ENCODE assay signal across 8 mouse cellular contexts in the genomic region with DNA sequence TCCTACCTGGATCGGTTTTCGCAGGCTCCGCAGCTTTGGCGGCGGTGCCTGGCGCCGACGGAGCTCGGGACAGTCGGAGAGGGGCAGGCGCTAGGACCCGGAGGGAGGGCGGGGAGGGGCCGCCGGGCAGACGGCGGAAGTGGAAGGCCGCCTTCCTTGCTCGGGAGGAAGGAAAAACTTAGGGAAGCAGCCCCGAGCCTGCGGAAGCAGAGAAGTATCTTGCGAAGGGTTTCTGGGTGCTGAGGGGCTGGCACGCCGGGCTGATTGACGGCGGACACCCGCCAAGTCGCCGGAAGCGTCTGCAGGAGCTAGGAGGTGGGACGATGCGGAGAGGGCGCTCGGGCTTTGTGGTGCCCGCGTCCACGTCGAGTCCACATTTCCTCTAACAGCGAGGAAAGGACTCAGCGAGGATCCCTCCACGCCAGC. TPM values are rescaled to one million over a fixed set of nuclear protein-coding genes. Genes with fewer than 3 reads are reported as not detected.
DNase-seq lines count a peak whose midpoint lies in the region; ATAC-seq and TF ChIP-seq lines count a peak whose summit lies in the region.

Gene Zfp646, plus strand, starts transcription at position 181 of the 426 bp plus-strand sequence.

- H3K4me1 ChIP-seq in cerebellum, adult 2 months (ENCODE audit: control insufficient read depth, insufficient read depth, low read length) = no peaks in the 10 kb centered on the region
- peaks cover 20% of the 10 kb centered on the region for H3K4me1 ChIP-seq in embryonic facial prominence, embryonic 13.5 days
- H3K4me1 ChIP-seq in limb, embryonic 12.5 days (replicated peaks) = peaks cover 27% of the 10 kb centered on the region
- H3K4me1 ChIP-seq in midbrain, embryonic 14.5 days (ENCODE audit: control insufficient read depth, insufficient read depth, low read length) = peaks cover 23% of the 10 kb centered on the region

- WGBS in cerebellum, adult 2 months = under 1% methylated on average over 41 of the region's 41 CpGs
- 0% methylated on average over 40 of the region's 41 CpGs for WGBS in embryonic facial prominence, embryonic 13.5 days
- 0% methylated on average over 41 of the region's 41 CpGs for WGBS in limb, embryonic 12.5 days
- under 1% methylated on average over 41 of the region's 41 CpGs for WGBS in midbrain, embryonic 14.5 days

- TF ChIP-seq CTCF in cerebellum, adult 2 months (IDR thresholded peaks at IDR 0.05; ENCODE audit: borderline replicate concordance, insufficient read depth, low read depth, low read length) = no peak

- H3K27ac ChIP-seq in cerebellum, adult 2 months (ENCODE audit: insufficient read depth, low read length) = peak within 1 kb of the TSS; percentile 95
- peak within 1 kb of the TSS; percentile 99 for H3K27ac ChIP-seq in embryonic facial prominence, embryonic 13.5 days
- peak within 1 kb of the TSS; percentile 99 for H3K27ac ChIP-seq in limb, embryonic 12.5 days
- H3K27ac ChIP-seq in midbrain, embryonic 14.5 days (replicated peaks; ENCODE audit: low read depth, low read length) = peak within 1 kb of the TSS; percentile 99

- DNase-seq in cerebellum, adult 2 months = no peak
- DNase-seq in cerebellum, adult 8-10 months = no peak
- DNase-seq in heart, adult 8-10 months (ENCODE audit: low spot score) = peak; percentile 66
- peak; percentile 63 to 68 for DNase-seq in kidney, adult 8-10 months
- peak; percentile 94 for DNase-seq in midbrain, embryonic 14.5 days
- peak; percentile 58 for DNase-seq in spleen, postnatal 14 days (ENCODE audit: low spot score in 2 of 2)

- no peaks in the 10 kb centered on the region for H3K27me3 ChIP-seq in cerebellum, adult 2 months (ENCODE audit: control insufficient read depth, insufficient read depth, low read length)
- no peaks in the 10 kb centered on the region for H3K27me3 ChIP-seq in embryonic facial prominence, embryonic 13.5 days
- H3K27me3 ChIP-seq in limb, embryonic 12.5 days = no peaks in the 10 kb centered on the region
- no peaks in the 10 kb centered on the region for H3K27me3 ChIP-seq in midbrain, embryonic 14.5 days (ENCODE audit: control insufficient read depth, insufficient read depth, low read length)

- H3K4me3 ChIP-seq in cerebellum, adult 2 months (replicated peaks; ENCODE audit: insufficient read depth, low read depth, low read length) = peak within 1 kb of the TSS; percentile 96
- H3K4me3 ChIP-seq in embryonic facial prominence, embryonic 13.5 days = peak within 1 kb of the TSS; percentile 91
- peak within 1 kb of the TSS; percentile 90 for H3K4me3 ChIP-seq in limb, embryonic 12.5 days (replicated peaks)
- peak within 1 kb of the TSS; percentile 95 for H3K4me3 ChIP-seq in midbrain, embryonic 14.5 days (replicated peaks; ENCODE audit: low read depth, low read length)

- H3K36me3 ChIP-seq in embryonic facial prominence, embryonic 13.5 days = peaks cover 53% of the 10 kb centered on the region
- peaks cover 56% of the 10 kb centered on the region for H3K36me3 ChIP-seq in limb, embryonic 12.5 days
- H3K36me3 ChIP-seq in midbrain, embryonic 14.5 days (ENCODE audit: control insufficient read depth, insufficient read depth, low read length) = peaks cover 35% of the 10 kb centered on the region

- H3K9me3 ChIP-seq in embryonic facial prominence, embryonic 13.5 days = no peaks in the 10 kb centered on the region
- H3K9me3 ChIP-seq in limb, embryonic 12.5 days = no peaks in the 10 kb centered on the region
- no peaks in the 10 kb centered on the region for H3K9me3 ChIP-seq in midbrain, embryonic 14.5 days (ENCODE audit: control insufficient read depth, low read length)

- 0 out of 2 replicates have a peak, but pooled peaks have one; percentile 3 for TF ChIP-seq POLR2A in cerebellum, adult 2 months (IDR thresholded peaks at IDR 0.05; ENCODE audit: borderline replicate concordance, insufficient read depth, low read length)

- H3K4me2 ChIP-seq in embryonic facial prominence, embryonic 13.5 days = peak within 1 kb of the TSS; percentile 89
- H3K4me2 ChIP-seq in limb, embryonic 12.5 days = peak within 1 kb of the TSS; percentile 88
- peak within 1 kb of the TSS; percentile 84 for H3K4me2 ChIP-seq in midbrain, embryonic 14.5 days (ENCODE audit: low read length)

- H3K9ac ChIP-seq in embryonic facial prominence, embryonic 13.5 days = peak within 1 kb of the TSS; percentile 98
- peak within 1 kb of the TSS; percentile 97 for H3K9ac ChIP-seq in limb, embryonic 12.5 days (replicated peaks)
- peak within 1 kb of the TSS; percentile 98 for H3K9ac ChIP-seq in midbrain, embryonic 14.5 days (replicated peaks; ENCODE audit: low read length)

- peak; percentile 86 for ATAC-seq in embryonic facial prominence, embryonic 13.5 days (ENCODE audit: insufficient number of reproducible peaks, insufficient read depth, low FRiP score, low TSS enrichment, low read depth)
- peak; percentile 85 for ATAC-seq in limb, embryonic 12.5 days (ENCODE audit: insufficient number of reproducible peaks, insufficient read depth, low FRiP score, low TSS enrichment, low read depth)
- ATAC-seq in midbrain, embryonic 14.5 days (ENCODE audit: low FRiP score, low TSS enrichment) = peak; percentile 88

RNA-seq across cellular contexts. Expression of gene Zfp646, which starts in this region (rescaled TPM):
- 17.8 and 18.8 TPM in 2 replicates for polyA plus RNA-seq in cerebellum, adult 2 months (2012; rRNA removed)
- 11.4 and 12.3 TPM in 2 replicates for polyA plus RNA-seq in embryonic facial prominence, embryonic 13.5 days (2015; fragmentation: Nextera tagmentation; extraction: Ambion mirVana)
- total RNA-seq in heart, adult 8-10 months (2022) = 10 to 100 TPM; 16.1 to 19.5 (median 17.9) TPM
- 17.5 and 19.0 TPM in 2 replicates for polyA plus RNA-seq in limb, embryonic 12.5 days (2016; fragmentation: Nextera tagmentation; extraction: Ambion mirVana)
- 13.2 and 15.5 TPM in 2 replicates for polyA plus RNA-seq in midbrain, embryonic 14.5 days (2014; fragmentation: Nextera tagmentation; extraction: Ambion mirVana)

Comparison
In these comparisons a context has a peak if more than half of its experiments do, and no peak if none do; other contexts are left out.
1. DNase-seq: peak in heart, adult 8-10 months (single experiment), kidney, adult 8-10 months (2 of 2), midbrain, embryonic 14.5 days (single experiment) and spleen, postnatal 14 days (2 of 2); none in cerebellum, adult 2 months (0 of 2) and cerebellum, adult 8-10 months (single experiment).
2. Peak in every context shown above with its lines, with median percentiles within 50 percentile points of each other: H3K27ac ChIP-seq, H3K4me3 ChIP-seq, ATAC-seq, H3K4me2 ChIP-seq and H3K9ac ChIP-seq.